Mouse (Mus musculus): ENCODE measurements at regions not wholly inside any gene's neighbourhood (a gene's known extent, or its start where the extent isn't known, plus 50 kb on each side); places are given as distances from the start of the nearest gene placed in this dataset.

DNA sequence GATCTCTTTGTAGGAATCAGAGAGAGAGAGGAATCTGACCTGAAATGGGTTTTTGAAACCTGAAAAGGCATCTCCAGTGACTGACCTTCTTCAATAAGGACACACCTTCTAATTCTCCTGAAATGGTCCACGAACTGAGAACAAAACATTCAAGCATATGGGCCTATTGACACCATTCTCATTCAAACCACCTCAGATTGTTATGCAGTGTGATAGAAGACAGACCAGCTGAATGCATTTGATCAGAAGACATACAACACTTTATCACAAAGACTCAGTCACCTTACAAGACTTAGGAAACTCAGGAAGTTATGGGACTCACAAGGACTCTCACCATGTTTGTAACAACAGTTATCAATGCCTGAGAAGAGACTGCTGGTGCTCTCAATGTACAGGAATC is 256.7 kb downstream of the Rpl10l start:
- Histone ChIP-seq H3K4me3 (ENCODE audit: low read depth, low read length) (no peak overlapping the region), H3K27me3 (ENCODE audit: control insufficient read depth, insufficient read depth, low read length) (no peaks in the 10 kb centered on the region), H3K36me3 (ENCODE audit: control insufficient read depth, insufficient read depth, low read length) (no peaks in the 10 kb centered on the region), H3K27ac (ENCODE audit: low read depth, low read length) (no peak overlapping the region), H3K9me3 (ENCODE audit: control insufficient read depth, low read length) (no peaks in the 10 kb centered on the region), H3K4me1 (replicated peaks; ENCODE audit: control insufficient read depth, insufficient read depth, low read length) (no peaks in the 10 kb centered on the region), H3K9ac (ENCODE audit: low read length) (no peak overlapping the region), H3K4me2 (ENCODE audit: low read depth, low read length, severe bottlenecking) (no peak overlapping the region)
- WGBS, result 77% methylated on average over 1 of the region's 1 CpGs
- DNase-seq (ENCODE audit: low spot score) (no peak), ATAC-seq (replicated peaks; ENCODE audit: low FRiP score) (no peak)

DNA sequence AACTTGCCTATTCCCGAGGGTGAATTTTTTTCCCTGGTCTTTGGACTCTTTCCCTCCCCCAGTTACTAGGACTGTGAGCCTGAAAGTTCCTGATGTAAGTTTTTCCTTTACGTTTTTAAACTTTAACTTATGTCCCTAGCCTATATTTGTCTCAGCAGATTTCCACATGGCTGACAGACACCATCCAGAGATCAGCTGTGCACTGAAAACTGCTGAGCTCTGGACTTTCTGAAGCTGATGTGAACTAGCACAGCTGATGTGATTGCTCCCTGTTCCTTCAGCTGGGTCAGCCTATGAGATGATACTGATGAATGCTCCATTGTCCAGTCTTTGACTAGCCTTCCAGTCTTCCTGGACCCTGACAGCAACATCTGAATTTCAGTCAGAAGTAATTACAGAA is 271.5 kb downstream of the Rpl10l start:
- Histone ChIP-seq H3K27ac (ENCODE audit: low read depth, low read length) (no peak overlapping the region), H3K9me3 (ENCODE audit: control insufficient read depth, low read length) (no peaks in the 10 kb centered on the region; the same call in 1 of the 2 replicates), H3K27me3 (ENCODE audit: control insufficient read depth, insufficient read depth, low read length) (no peaks in the 10 kb centered on the region), H3K9ac (ENCODE audit: low read length) (no peak overlapping the region), H3K4me3 (ENCODE audit: low read depth, low read length) (no peak overlapping the region), H3K4me2 (ENCODE audit: low read depth, low read length, severe bottlenecking) (no peak overlapping the region), H3K36me3 (ENCODE audit: control insufficient read depth, insufficient read depth, low read length) (no peaks in the 10 kb centered on the region), H3K4me1 (replicated peaks; ENCODE audit: control insufficient read depth, insufficient read depth, low read length) (no peaks in the 10 kb centered on the region)
- no peak for ATAC-seq (replicated peaks; ENCODE audit: low FRiP score)
- DNase-seq (ENCODE audit: low spot score), result no peak
- 80% methylated on average over 2 of the region's 2 CpGs for WGBS
